Mouse (Mus musculus) erythroid progenitor cell, adult 5-6 weeks (primary cell): Measurements from ENCODE around the gene Adcyap1r1. TPM values are rescaled to one million over a fixed set of nuclear protein-coding genes. Genes with fewer than 3 reads are reported as not detected.

ENCODE experiments used
- ATAC-seq: replicated peaks from 2 replicates; pipeline ENCODE4 v1.8.0; 2016; ENCODE audit warnings: moderate number of reproducible peaks, mild to moderate bottlenecking, moderate TSS enrichment, inconsistent platforms; ENCODE audit not compliant: poor library complexity, low FRiP score, severe bottlenecking
- total RNA-seq, 2 experiments: library from RNA; stranded (forward) in 1 of 2; stranded (reverse) in 1 of 2; fragments of 150-400 nt in 1 of 2; fragments of 186-747, 209-891 nt in 1 of 2; gene quantifications; 2 replicates each; pipeline versions ENCODE4 v1.2.3 to v1.2.4; 2015 to 2017; ENCODE audit warnings: low replicate concordance in 2 of 2

The Adcyap1r1 gene
- total RNA-seq, 2 experiments from 2014 or later, result not detected

- ATAC-seq, result no peak
These were observed 99.1 kb downstream of the Adcyap1r1 start for GRCm38 (mm10) chr6:55550926-55551325.

Other genes starting within 250 kb of the Adcyap1r1 start
- gene Mindy4, start 248.6 kb upstream of the Adcyap1r1 start, total RNA-seq (2015; ENCODE audit: low replicate concordance), result 2.5 TPM in 1 of 2 replicates, not detected in the other
- gene Mindy4, start 248.6 kb upstream of the Adcyap1r1 start, total RNA-seq (2017; ENCODE audit: low replicate concordance), result 0.26 TPM in 1 of 2 replicates, not detected in the other
- 700 and 745 TPM in 2 replicates for gene Aqp1, start 115.5 kb upstream of the Adcyap1r1 start, total RNA-seq (2015; ENCODE audit: low replicate concordance)
- gene Aqp1, start 115.5 kb upstream of the Adcyap1r1 start, total RNA-seq (2017; ENCODE audit: low replicate concordance), result 1,033 and 1,282 TPM in 2 replicates
- gene Ghrhr, start 75.7 kb upstream of the Adcyap1r1 start, total RNA-seq (2015; ENCODE audit: low replicate concordance), result 0.84 TPM in 1 of 2 replicates, not detected in the other
- gene Ghrhr, start 75.7 kb upstream of the Adcyap1r1 start, total RNA-seq (2017; ENCODE audit: low replicate concordance), result not detected in 2 replicates
- gene Neurod6, start 229.3 kb downstream of the Adcyap1r1 start, total RNA-seq (2015; ENCODE audit: low replicate concordance), result not detected in 2 replicates
- gene Neurod6, start 229.3 kb downstream of the Adcyap1r1 start, total RNA-seq (2017; ENCODE audit: low replicate concordance), result not detected in 2 replicates